Mouse (Mus musculus) liver (tissue): Measurements from ENCODE around the gene Sptlc2.
A peak's percentile ranks its signal among the peaks of the same experiment; 100 is the strongest.
"Not testable (repeated sequence)": the region's sequence is repeated elsewhere in the genome, so short reads cannot be mapped to it uniquely, and the experiment has no call there.

Source experiments
- DNase-seq: peaks from one replicate; pipeline ENCODE4 v3.0.0-alpha.2; 2020; ENCODE audit warnings: mixed read lengths

Gene Sptlc2

GRCm38 (mm10) chr12:87328025-87328424, 60.1 kb downstream of the Sptlc2 start:
- DNase-seq = no peak

- no peak for DNase-seq
These were observed 60.5 kb downstream of the Sptlc2 start for GRCm38 (mm10) chr12:87327610-87328009.

- DNase-seq = no peak
These were observed 62.7 kb downstream of the Sptlc2 start for GRCm38 (mm10) chr12:87325452-87325851.

GRCm38 (mm10) chr12:87319229-87319628, 68.9 kb downstream of the Sptlc2 start:
- DNase-seq = no peak

GRCm38 (mm10) chr12:87317951-87318350, 70.2 kb downstream of the Sptlc2 start:
- no peak for DNase-seq

- no peak for DNase-seq
These were observed 75.1 kb downstream of the Sptlc2 start for GRCm38 (mm10) chr12:87313098-87313497.

- DNase-seq = not testable (repeated sequence)
These were observed 81.6 kb downstream of the Sptlc2 start for GRCm38 (mm10) chr12:87306584-87306844.

- DNase-seq = no peak
These were observed 82.2 kb downstream of the Sptlc2 start for GRCm38 (mm10) chr12:87305767-87306583.

GRCm38 (mm10) chr12:87301189-87301588, 87.0 kb downstream of the Sptlc2 start:
- DNase-seq = no peak

GRCm38 (mm10) chr12:87300441-87300690, 87.8 kb downstream of the Sptlc2 start:
- no peak for DNase-seq

GRCm38 (mm10) chr12:87299657-87300440, 88.3 kb downstream of the Sptlc2 start, which contains the start of gene Ism2:
Gene Ism2 (minus strand): TSS chr12:87299705.
- peak; percentile 33 for DNase-seq

GRCm38 (mm10) chr12:87299037-87299656, 89.0 kb downstream of the Sptlc2 start:
- DNase-seq = no peak

GRCm38 (mm10) chr12:87293934-87294333, 94.2 kb downstream of the Sptlc2 start:
- no peak for DNase-seq

GRCm38 (mm10) chr12:87289100-87289499, 99.1 kb downstream of the Sptlc2 start:
- DNase-seq = no peak

GRCm38 (mm10) chr12:87284726-87285125, 103.4 kb downstream of the Sptlc2 start:
- DNase-seq = no peak

GRCm38 (mm10) chr12:87284268-87284667, 103.9 kb downstream of the Sptlc2 start:
- no peak for DNase-seq

GRCm38 (mm10) chr12:87283706-87284105, 104.4 kb downstream of the Sptlc2 start:
- no peak for DNase-seq

GRCm38 (mm10) chr12:87282743-87283142, 105.4 kb downstream of the Sptlc2 start:
- no peak for DNase-seq

GRCm38 (mm10) chr12:87281766-87282165, 106.4 kb downstream of the Sptlc2 start:
- DNase-seq = no peak

- DNase-seq = no peak
These were observed 108.3 kb downstream of the Sptlc2 start for GRCm38 (mm10) chr12:87279879-87280278.

- DNase-seq = no peak
These were observed 108.8 kb downstream of the Sptlc2 start for GRCm38 (mm10) chr12:87279350-87279749.

- peak; percentile 60 for DNase-seq
These were observed 109.9 kb downstream of the Sptlc2 start for GRCm38 (mm10) chr12:87278118-87278730.

GRCm38 (mm10) chr12:87277251-87277650, 110.9 kb downstream of the Sptlc2 start:
- not testable (repeated sequence) for DNase-seq
